Mouse (Mus musculus) forebrain, embryonic 12.5 days (tissue): ENCODE data around the gene Skida1. TPM values are rescaled to one million over a fixed set of nuclear protein-coding genes. Genes with fewer than 3 reads are reported as not detected.

ENCODE experiments used
- ATAC-seq: fragments of 200-750 bp; cut with Nextera tagmentation; 2 replicates; pipeline ENCODE4 v1.8.0; 2017; ENCODE audit warnings: moderate TSS enrichment; ENCODE audit not compliant: low FRiP score
- H3K27ac ChIP-seq: fragments of 300-500 bp; sonication (generic); 2 replicates; pipeline ENCODE4 v1.5.1; 2016; ENCODE audit warnings: mild to moderate bottlenecking
- H3K27me3 ChIP-seq: fragments of 300-500 bp; sonication (generic); 2 replicates; pipeline ENCODE4 v1.6.1; 2016; ENCODE audit warnings: mild to moderate bottlenecking
- H3K36me3 ChIP-seq: fragments of 300-500 bp; sonication (generic); replicated peaks from 2 replicates; pipeline ENCODE4 v1.6.1; 2016; ENCODE audit warnings: mild to moderate bottlenecking
- H3K4me1 ChIP-seq: fragments of 300-500 bp; sonication (generic); 2 replicates; pipeline ENCODE4 v1.6.1; 2016
- H3K4me2 ChIP-seq: fragments of 300-500 bp; sonication (generic); 2 replicates; pipeline ENCODE4 v1.6.1; 2016; ENCODE audit warnings: mild to moderate bottlenecking, moderate library complexity
- H3K4me3 ChIP-seq: fragments of 300-500 bp; sonication (generic); replicated peaks from 2 replicates; pipeline ENCODE4 v1.5.1; 2016; ENCODE audit warnings: mild to moderate bottlenecking
- H3K9ac ChIP-seq: fragments of 300-500 bp; sonication (generic); 2 replicates; pipeline ENCODE4 v1.6.1; 2016; ENCODE audit warnings: mild to moderate bottlenecking
- H3K9me3 ChIP-seq: fragments of 300-500 bp; sonication (generic); 2 replicates; pipeline ENCODE4 v1.6.1; 2016
- WGBS: fragments of 180-500 bp; shearing (Covaris S2); methylation state at CpG from one replicate; pipeline ENCODE4 v1.1.7; 2016; 5-methylcytosine and 5-hydroxymethylcytosine counted together
- polyA plus RNA-seq: library from polyadenylated mRNA; unstranded; fragments of >200 nt; fragmentation: Nextera tagmentation; extraction: Ambion mirVana; gene quantifications from 2 replicates; pipeline ENCODE4 v1.2.1, GENCODE M21; 2016

The Skida1 gene
- polyA plus RNA-seq, 1 experiment from 2014 or later: 26.3 TPM

DNA sequence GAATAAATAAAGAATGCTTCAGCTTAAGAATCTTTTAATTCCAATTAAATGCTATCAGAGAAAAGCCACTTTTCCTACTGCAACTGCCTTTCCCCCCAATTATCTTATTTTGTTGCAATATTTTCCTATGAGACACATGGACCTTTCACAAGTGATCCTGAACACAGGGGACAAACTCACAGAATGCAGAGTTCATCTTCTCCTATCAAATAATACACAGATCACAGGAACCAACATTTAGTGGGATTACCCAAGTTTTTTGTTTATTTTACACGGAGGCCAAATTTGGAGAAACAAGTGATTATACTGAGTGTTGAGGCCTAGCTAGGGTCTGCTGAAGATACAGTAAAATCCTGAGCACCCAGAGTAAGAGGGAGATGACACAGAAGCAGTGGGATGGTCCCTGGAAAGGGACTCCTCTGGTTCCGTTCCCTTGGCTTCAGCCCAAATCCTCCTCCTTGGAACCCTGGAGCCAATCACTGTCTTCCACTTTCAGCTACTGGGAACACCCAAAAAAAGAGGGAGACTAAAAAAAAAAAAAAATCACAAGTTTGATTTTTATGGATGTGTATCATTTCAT is 5.2 kb upstream of the Skida1 start:
- ATAC-seq: no peak
- H3K4me1 ChIP-seq: peaks cover 58% of the 10 kb centered on the region
- peak overlapping the region; percentile 99 for H3K27ac ChIP-seq
- H3K4me3 ChIP-seq: no peak overlapping the region
- H3K36me3 ChIP-seq: no peaks in the 10 kb centered on the region
- H3K27me3 ChIP-seq: no peaks in the 10 kb centered on the region
- 3% methylated on average over 2 of the region's 2 CpGs for WGBS
- H3K9me3 ChIP-seq: no peaks in the 10 kb centered on the region
- peak overlapping the region; percentile 96 for H3K4me2 ChIP-seq
- H3K9ac ChIP-seq: peak overlapping the region; percentile 98

DNA sequence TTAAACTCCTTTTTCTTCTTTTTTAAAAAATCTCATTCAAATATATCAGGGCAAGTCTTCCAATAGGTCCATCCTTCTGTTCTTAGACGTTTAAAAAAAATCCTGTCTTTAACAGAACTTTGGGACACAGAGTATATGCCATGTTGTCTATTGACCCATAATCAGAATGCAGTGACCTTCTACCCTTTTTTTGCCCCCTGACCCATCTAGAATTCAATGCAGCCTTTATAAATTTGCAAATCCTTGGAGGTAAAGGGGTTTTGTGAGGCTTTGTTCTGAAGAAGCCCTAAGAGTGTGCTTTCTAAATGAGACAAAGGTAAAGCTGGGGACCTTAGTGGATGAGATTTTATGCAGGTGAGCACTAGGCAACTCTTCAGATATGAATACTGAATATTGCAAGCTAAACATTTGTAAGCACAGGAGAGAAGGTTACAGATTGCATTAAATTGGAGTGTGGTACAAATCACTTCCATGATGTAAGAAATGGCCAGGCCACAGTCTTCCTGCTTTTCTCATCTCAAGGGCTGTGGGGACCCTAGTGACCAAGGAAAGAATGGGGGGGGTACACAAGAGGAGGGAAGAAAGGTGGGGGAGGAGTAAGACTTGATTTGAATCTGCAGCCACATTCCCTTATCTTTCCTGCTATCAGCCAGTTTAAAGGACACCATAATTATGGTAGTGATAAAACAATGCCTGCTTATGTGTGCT is 4.5 kb upstream of the Skida1 start:
- 0% methylated on average over 1 of the region's 1 CpGs for WGBS
- Histone ChIP-seq H3K4me2 (peak overlapping the region; percentile 96), H3K9me3 (no peaks in the 10 kb centered on the region), H3K9ac (peak overlapping the region; percentile 98; the same call in 1 of the 2 replicates), H3K4me1 (peaks cover 52% of the 10 kb centered on the region), H3K4me3 (no peak overlapping the region), H3K27ac (peak overlapping the region; percentile 99), H3K36me3 (no peaks in the 10 kb centered on the region), H3K27me3 (no peaks in the 10 kb centered on the region)
- ATAC-seq: no peak

DNA sequence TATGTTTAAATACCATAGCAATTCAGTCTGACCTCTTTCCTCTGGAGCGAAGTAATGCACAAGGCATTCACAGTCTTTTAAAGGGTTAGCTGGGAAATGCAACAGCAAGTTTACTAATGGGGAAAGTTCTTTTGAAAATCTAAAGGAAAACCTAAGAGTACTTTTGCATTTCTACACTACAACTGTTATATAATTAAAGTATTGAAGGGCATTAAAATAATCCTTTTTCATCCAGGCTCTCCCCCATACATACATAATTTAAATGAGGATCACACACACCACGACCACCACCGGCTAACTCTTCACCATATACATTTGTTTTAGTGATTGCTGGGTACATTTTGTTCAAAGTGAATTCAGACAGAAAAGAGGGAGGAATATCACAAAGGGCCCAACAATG is 3.7 kb upstream of the Skida1 start:
- Histone ChIP-seq H3K9me3 (no peaks in the 10 kb centered on the region), H3K4me3 (no peak overlapping the region), H3K27ac (peak overlapping the region; percentile 70; the same call in 1 of the 2 replicates), H3K4me2 (peak overlapping the region; percentile 85), H3K36me3 (no peaks in the 10 kb centered on the region), H3K4me1 (peaks cover 50% of the 10 kb centered on the region), H3K27me3 (no peaks in the 10 kb centered on the region), H3K9ac (peak overlapping the region; percentile 25; the same call in 1 of the 2 replicates)
- 8% methylated on average over 3 of the region's 3 CpGs for WGBS
- ATAC-seq: no peak

DNA sequence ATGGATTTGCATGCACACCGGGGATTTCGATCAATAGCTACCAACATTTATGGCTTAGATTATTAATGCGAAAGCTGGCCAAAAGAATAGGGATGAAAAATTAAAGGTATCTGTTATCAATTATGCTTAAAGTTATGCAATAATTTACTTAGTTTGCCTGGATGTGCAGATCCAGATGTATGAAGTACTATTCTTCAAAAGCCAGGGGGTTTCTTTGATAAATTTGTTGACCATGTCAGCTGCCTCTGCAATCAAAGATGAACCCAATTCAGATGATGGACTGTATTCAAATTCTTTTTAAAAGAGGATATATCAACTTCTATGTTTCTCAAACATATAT is 3.0 kb upstream of the Skida1 start:
- no peak for ATAC-seq
- H3K4me3 ChIP-seq: peak overlapping the region; percentile 100
- no peaks in the 10 kb centered on the region for H3K36me3 ChIP-seq
- H3K9ac ChIP-seq: peak overlapping the region; percentile 100; the same call in 1 of the 2 replicates
- H3K27ac ChIP-seq: peak overlapping the region; percentile 100
- no peaks in the 10 kb centered on the region for H3K27me3 ChIP-seq
- 12% methylated on average over 3 of the region's 3 CpGs for WGBS
- H3K9me3 ChIP-seq: no peaks in the 10 kb centered on the region
- H3K4me2 ChIP-seq: peak overlapping the region; percentile 85
- peaks cover 50% of the 10 kb centered on the region for H3K4me1 ChIP-seq

DNA sequence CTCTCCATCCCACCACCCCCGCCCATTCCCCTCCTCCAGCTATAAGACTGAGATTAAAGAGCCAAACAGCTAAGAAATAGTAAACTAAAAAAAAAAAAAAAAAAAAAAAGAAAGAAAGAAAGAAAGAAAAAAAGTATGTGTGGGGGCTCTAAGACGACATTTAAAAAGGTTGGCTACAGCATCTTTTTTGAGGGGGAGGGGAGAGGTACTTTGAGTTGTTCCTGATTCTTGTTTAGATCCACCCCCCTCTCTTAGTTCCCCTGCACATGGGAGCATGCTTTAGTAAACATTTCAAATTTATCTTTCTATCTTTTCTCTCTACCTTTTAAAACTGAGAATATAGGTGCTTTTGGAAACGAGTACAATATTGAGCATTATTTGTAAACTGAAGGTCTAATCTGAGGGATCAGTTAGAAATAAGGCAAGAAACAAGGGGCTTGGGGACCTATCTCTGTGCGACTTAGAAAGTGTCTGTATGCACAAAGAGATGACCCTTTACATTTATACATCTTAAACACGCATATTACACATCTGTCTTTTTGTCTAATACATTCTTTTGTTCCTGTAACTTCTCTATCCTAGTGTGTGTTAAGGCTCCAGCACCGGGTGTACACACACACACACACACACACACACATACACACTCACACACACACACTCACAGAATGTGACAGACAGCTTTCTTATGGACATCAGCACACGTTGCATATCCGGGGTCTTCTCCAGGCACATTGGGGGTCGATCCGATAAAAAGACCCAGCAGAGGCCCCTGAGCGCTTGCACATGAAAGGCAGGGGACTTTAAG is 2.4 kb upstream of the Skida1 start:
- ATAC-seq: no peak
- 3% methylated on average over 11 of the region's 11 CpGs for WGBS
- H3K4me1 ChIP-seq: peaks cover 50% of the 10 kb centered on the region

DNA sequence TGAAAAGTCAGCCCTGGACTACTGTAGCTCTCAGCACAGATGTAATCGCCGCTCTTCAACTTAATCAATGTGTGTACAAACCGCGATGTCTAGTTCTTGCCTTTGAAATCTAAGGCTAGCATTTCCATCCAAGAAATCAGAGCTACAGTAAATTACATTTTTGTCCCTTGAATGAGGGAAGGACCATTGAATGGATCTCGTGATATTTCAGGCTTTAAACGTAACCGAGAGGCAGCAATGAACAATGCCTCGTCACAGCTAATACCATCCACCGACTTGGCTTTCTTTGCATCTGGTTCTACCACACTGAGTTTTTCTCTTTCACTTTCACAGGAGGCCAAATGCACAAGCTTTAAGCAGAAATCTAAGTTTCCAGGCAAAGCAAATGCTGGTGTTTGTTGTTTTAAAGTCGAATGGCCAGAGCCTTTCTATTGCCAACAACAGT is 1.7 kb upstream of the Skida1 start:
- Histone ChIP-seq H3K4me3 (peak overlapping the region; percentile 100), H3K9ac (peak overlapping the region; percentile 100), H3K36me3 (no peaks in the 10 kb centered on the region), H3K27me3 (no peaks in the 10 kb centered on the region), H3K27ac (peak overlapping the region; percentile 100), H3K4me1 (peaks cover 50% of the 10 kb centered on the region), H3K9me3 (no peaks in the 10 kb centered on the region), H3K4me2 (peak overlapping the region; percentile 85)
- no peak for ATAC-seq
- 5% methylated on average over 10 of the region's 10 CpGs for WGBS

More for the DNA sequence above, 2.4 kb upstream of the Skida1 start:
- peak overlapping the region; percentile 100 for H3K9ac ChIP-seq
- H3K27me3 ChIP-seq: no peaks in the 10 kb centered on the region
- peak overlapping the region; percentile 100 for H3K27ac ChIP-seq
- H3K36me3 ChIP-seq: no peaks in the 10 kb centered on the region
- peak overlapping the region; percentile 100 for H3K4me3 ChIP-seq
- no peaks in the 10 kb centered on the region for H3K9me3 ChIP-seq
- peak overlapping the region; percentile 85 for H3K4me2 ChIP-seq

DNA sequence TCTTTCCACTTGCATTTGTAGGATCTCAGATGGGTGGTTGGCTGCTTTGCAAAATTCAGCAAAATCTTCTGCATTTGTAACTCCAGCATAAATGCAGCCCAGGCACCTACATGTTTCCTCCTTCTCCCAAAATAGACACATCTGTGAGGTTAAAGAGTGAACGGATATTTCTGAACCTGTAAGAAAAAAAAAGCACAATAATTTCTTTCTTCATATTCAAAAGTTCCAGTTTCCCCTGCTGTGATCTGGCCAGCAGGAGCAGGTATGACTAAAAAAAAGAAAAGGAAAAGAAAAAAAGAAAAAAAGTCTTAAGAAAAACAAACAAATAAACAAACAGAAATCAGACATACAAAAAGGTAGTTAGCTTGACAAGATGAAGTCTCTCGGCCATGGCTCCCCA is 1.2 kb upstream of the Skida1 start:
- H3K4me3 ChIP-seq: peak overlapping the region; percentile 100
- no peak for ATAC-seq
- H3K36me3 ChIP-seq: no peaks in the 10 kb centered on the region
- H3K9me3 ChIP-seq: no peaks in the 10 kb centered on the region
- 4% methylated on average over 2 of the region's 2 CpGs for WGBS
- peaks cover 50% of the 10 kb centered on the region for H3K4me1 ChIP-seq
- H3K9ac ChIP-seq: peak overlapping the region; percentile 100
- peak overlapping the region; percentile 100 for H3K27ac ChIP-seq
- no peaks in the 10 kb centered on the region for H3K27me3 ChIP-seq
- H3K4me2 ChIP-seq: peak overlapping the region; percentile 85

DNA sequence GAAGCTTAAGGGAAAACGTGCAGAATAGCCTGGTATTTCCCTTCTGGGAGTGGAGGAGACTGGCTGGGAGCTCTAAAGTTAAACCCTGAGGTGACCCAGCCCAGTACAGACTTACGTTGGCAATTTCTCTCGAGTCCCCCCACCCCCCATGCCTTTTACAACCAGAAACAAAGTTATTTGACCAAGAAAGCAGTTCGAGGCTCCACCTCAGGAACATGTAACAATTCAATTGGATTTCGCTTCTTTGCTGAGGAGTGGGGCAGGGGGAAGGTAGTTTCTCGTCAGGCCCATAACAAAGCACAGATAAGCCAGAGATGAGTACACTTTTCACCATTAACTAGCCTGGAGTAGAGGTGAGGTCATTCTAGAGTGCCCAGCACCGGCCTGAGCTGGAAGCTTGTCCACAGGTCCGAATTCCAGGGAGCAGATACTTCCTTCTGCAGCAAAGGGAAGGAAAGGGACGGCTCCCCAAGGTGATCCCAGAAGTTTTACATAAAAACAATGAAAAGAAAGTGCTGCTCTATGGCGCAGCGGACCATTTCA is 499 bp upstream of the Skida1 start:
- Histone ChIP-seq H3K27ac (peak overlapping the region; percentile 100), H3K9me3 (no peaks in the 10 kb centered on the region), H3K27me3 (no peaks in the 10 kb centered on the region), H3K36me3 (no peaks in the 10 kb centered on the region), H3K4me2 (peak overlapping the region; percentile 85), H3K4me3 (peak overlapping the region; percentile 100), H3K9ac (peak overlapping the region; percentile 100), H3K4me1 (peaks cover 47% of the 10 kb centered on the region)
- 1% methylated on average over 11 of the region's 11 CpGs for WGBS
- peak; percentile 42; the same call in 1 of the 2 replicates for ATAC-seq

DNA sequence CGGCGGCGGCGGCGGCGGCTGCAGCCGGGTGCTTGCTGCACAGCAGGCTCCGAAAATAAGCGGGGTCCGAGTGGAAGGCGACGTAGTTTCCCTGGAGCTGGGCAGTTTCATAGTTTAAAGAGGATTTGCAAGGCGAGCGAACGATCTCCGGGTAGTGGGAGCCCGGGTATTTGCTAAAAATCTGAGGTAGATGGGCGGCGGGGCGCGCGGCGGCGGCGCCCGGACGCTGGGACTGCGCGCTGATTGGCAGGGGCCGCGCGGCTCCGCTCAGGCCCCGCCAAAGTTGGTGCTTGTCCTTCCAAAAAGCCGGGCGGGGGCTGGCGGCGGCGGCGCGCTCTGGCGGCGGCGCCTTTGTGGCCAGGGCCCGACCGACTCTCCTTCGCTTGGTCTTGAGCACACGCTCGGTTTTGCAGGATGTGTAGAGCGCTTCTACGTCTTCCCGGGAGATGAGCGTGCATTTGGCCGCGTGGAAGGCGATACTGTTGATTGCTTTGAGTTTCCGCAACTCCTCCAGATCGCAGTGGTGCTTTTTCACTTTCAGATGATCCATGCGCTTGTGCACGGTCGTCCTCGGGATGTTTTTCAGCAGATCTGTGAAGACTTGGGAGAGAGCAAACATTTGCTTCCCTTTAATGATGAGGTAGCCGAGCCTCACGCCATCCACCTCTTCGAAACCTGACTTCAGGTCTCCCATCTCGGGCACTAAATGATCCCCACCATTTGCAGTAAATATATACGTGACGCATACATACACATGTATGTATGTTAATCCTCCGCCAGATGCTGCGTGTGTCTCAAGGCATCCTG is 1.0 kb downstream of the Skida1 start:
- H3K4me2 ChIP-seq: peak overlapping the region; percentile 85
- H3K27ac ChIP-seq: peak overlapping the region; percentile 100
- peak overlapping the region; percentile 100 for H3K4me3 ChIP-seq
- under 1% methylated on average over 70 of the region's 70 CpGs for WGBS
- ATAC-seq: peak; percentile 60
- no peaks in the 10 kb centered on the region for H3K36me3 ChIP-seq
- no peaks in the 10 kb centered on the region for H3K27me3 ChIP-seq
- peaks cover 42% of the 10 kb centered on the region for H3K4me1 ChIP-seq
- H3K9ac ChIP-seq: peak overlapping the region; percentile 100
- no peaks in the 10 kb centered on the region for H3K9me3 ChIP-seq

DNA sequence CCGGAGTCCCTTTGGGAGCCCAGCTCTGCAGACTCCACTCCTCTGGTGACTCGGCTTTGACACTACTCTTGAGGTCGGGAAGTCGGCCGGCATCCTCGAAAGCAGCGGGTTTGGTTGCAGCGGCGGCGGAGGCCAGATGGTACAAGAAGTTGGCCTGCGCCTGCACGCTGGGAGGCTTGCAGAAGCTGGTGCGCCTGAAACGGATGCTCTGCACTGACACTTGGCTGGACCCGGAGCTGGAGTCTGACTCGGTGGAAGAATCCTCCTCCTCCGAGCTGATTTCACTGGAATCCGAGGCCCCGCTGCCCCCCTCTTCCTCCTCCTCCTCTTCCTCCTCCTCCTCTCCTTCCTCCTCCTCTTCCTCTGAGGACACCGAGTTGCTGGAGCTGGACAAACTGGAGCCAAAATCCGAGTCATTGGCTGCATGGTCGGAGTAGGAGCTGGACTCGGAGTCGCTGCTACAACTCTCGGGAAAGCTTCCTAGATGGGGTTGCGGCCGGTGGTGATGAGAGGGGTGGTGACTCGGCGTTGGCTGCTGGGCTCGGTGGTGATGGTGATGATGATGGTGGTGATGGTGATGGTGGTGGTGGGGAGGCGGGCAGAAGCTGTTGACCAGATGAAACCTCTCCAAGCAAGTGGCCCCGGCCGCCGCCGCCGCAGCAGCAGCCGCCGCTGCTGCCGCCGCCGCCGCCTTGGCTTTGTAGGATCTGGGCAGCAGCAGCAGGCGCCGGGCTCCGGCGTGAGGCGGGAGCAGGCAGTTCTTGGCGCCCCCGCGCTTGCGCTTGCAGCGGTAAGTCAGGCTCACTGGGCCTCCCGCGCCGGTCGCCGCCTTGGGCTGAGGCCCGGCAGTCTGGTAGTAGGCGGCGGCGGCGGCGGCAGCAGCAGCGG is 1.8 kb downstream of the Skida1 start:
- H3K4me2 ChIP-seq: peak overlapping the region; percentile 85
- no peaks in the 10 kb centered on the region for H3K36me3 ChIP-seq
- peak overlapping the region; percentile 100 for H3K9ac ChIP-seq
- H3K27ac ChIP-seq: peak overlapping the region; percentile 100
- H3K27me3 ChIP-seq: no peaks in the 10 kb centered on the region
- H3K4me3 ChIP-seq: peak overlapping the region; percentile 100
- peaks cover 44% of the 10 kb centered on the region for H3K4me1 ChIP-seq
- ATAC-seq: no peak
- under 1% methylated on average over 60 of the region's 64 CpGs for WGBS
- no peaks in the 10 kb centered on the region for H3K9me3 ChIP-seq

DNA sequence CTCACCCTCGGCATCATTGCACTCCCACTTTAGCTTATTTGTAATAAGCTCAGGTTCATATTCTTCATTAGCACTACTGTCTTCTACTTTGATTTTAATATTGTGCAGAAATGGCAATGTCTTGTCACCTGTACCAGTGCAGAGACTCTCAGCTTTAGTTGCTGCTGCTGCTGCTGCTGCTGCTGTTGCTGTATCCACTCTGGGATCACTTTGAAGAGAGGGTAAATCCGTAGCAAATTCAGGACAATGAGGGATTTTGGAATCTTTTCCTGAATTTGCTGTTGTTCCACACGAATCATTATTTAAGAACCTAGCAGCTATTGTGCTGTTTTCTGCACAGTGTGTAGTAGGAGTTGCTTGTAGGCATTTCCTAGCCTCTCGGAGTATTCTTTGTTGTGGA is 2.7 kb downstream of the Skida1 start:
- WGBS: 0% methylated on average over 4 of the region's 4 CpGs
- no peak for ATAC-seq
- H3K27me3 ChIP-seq: no peaks in the 10 kb centered on the region
- peaks cover 43% of the 10 kb centered on the region for H3K4me1 ChIP-seq
- peak overlapping the region; percentile 100 for H3K27ac ChIP-seq
- no peaks in the 10 kb centered on the region for H3K36me3 ChIP-seq
- H3K4me2 ChIP-seq: peak overlapping the region; percentile 85
- H3K9me3 ChIP-seq: no peaks in the 10 kb centered on the region
- peak overlapping the region; percentile 100 for H3K4me3 ChIP-seq
- peak overlapping the region; percentile 100 for H3K9ac ChIP-seq
